Mouse (Mus musculus): ENCODE data around the gene Eng. TPM values are rescaled to one million over a fixed set of nuclear protein-coding genes. Genes with fewer than 3 reads are reported as not detected.

Eng gene
- polyA plus RNA-seq, 1 experiment = 1.6 TPM

DNA sequence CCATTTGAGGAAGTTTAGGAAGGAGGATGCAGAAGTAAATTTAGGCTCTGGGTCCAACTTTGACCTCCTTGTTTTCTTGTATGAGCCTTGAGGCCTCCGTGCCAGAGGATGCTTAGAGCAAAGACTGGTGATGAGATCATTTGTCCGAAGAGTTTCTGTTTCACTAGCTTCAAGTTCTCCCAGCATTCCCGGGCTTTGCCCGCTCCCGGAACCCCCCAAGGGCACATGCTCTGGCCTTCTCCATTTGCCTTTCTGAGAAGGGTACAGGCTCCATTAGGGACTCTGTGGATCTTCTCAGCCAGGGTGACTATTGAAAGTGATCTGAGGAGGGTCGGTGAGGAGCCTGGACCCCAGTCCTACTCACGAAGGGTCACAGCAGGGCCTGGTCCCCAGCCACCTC lies 971 bp downstream of the Eng start:
- Histone ChIP-seq H3K36me3 (ENCODE audit: control insufficient read depth, insufficient read depth) (no peaks in the 10 kb centered on the region), H3K4me3 (no peak overlapping the region), H3ac (ENCODE audit: control insufficient read depth, insufficient read length) (no peak overlapping the region), H3K79me2 (ENCODE audit: control insufficient read depth, insufficient read depth) (no peaks in the 10 kb centered on the region), H3K27me3 (ENCODE audit: control insufficient read depth, insufficient read depth, insufficient read length) (no peaks in the 10 kb centered on the region), H3K4me2 (ENCODE audit: low read depth) (no peak overlapping the region)
- TF ChIP-seq MYOD1 (IDR thresholded peaks at IDR 0.05; ENCODE audit: control insufficient read depth in 1 of 3, insufficient read length in 2 of 3, low read depth in 2 of 3) (no peak), POLR2AphosphoS2 (IDR thresholded peaks at IDR 0.05; ENCODE audit: insufficient read length, low read depth) (no peak), TCF12 (IDR thresholded peaks at IDR 0.05; ENCODE audit: insufficient read depth, poor library complexity, severe bottlenecking) (no peak), CEBPB (IDR thresholded peaks at IDR 0.05; ENCODE audit: insufficient read depth, poor library complexity, severe bottlenecking) (no peak), E2F4 (IDR thresholded peaks at IDR 0.05; ENCODE audit: insufficient read depth) (no peak), USF1 (IDR thresholded peaks at IDR 0.05; ENCODE audit: low read depth) (no peak), MYOG (IDR thresholded peaks at IDR 0.05; ENCODE audit: control insufficient read depth in 1 of 3, insufficient read depth in 1 of 3, insufficient read length in 2 of 3, low read depth in 2 of 3) (no peak), TCF3 (IDR thresholded peaks at IDR 0.05; ENCODE audit: insufficient read length, low read depth) (no peak), REST (IDR thresholded peaks at IDR 0.05; ENCODE audit: insufficient read depth, insufficient read length) (no peak), MAX (IDR thresholded peaks at IDR 0.05; ENCODE audit: low read depth) (no peak), SRF (IDR thresholded peaks at IDR 0.05; ENCODE audit: control insufficient read depth, insufficient read length, low read depth) (no peak), POLR2A (IDR thresholded peaks at IDR 0.05; ENCODE audit: insufficient read length, low read depth) (no peak)

DNA sequence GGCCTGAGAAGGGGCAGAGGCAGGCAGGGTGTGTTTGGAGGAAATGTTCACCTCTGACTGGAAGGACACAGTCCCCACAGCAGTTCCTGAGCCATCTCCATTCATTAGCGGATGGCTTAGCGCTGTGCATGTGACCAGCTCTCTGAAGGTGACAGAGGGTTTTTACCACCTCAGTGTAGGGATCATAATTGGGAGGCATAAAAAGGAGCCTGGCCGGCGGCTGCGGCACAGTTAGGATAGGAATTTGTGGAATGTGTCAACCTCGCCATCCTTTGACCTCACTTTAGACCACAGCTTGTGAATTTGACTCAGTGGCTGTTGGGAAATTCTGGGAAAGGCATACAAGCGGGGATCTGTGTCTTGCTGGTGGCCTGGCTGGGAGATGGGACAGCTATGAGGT lies 7.4 kb downstream of the Eng start:
- Histone ChIP-seq H3K36me3 (ENCODE audit: control insufficient read depth, insufficient read depth) (no peaks in the 10 kb centered on the region), H3K79me2 (ENCODE audit: control insufficient read depth, insufficient read depth) (no peaks in the 10 kb centered on the region), H3K4me2 (ENCODE audit: low read depth) (peak overlapping the region; percentile 4), H3K4me3 (no peak overlapping the region), H3K27me3 (ENCODE audit: control insufficient read depth, insufficient read depth, insufficient read length) (no peaks in the 10 kb centered on the region), H3ac (ENCODE audit: control insufficient read depth, insufficient read length) (no peak overlapping the region)
- TF ChIP-seq MAX (IDR thresholded peaks at IDR 0.05; ENCODE audit: low read depth) (no peak), E2F4 (IDR thresholded peaks at IDR 0.05; ENCODE audit: insufficient read depth) (no peak), TCF12 (IDR thresholded peaks at IDR 0.05; ENCODE audit: insufficient read depth, poor library complexity, severe bottlenecking) (no peak), CEBPB (IDR thresholded peaks at IDR 0.05; ENCODE audit: insufficient read depth, poor library complexity, severe bottlenecking) (no peak), REST (IDR thresholded peaks at IDR 0.05; ENCODE audit: insufficient read depth, insufficient read length) (no peak), TCF3 (IDR thresholded peaks at IDR 0.05; ENCODE audit: insufficient read length, low read depth) (no peak), MYOD1 (IDR thresholded peaks at IDR 0.05; ENCODE audit: control insufficient read depth in 1 of 3, insufficient read length in 2 of 3, low read depth in 2 of 3) (no peak), MYOG (IDR thresholded peaks at IDR 0.05; ENCODE audit: control insufficient read depth in 1 of 3, insufficient read depth in 1 of 3, insufficient read length in 2 of 3, low read depth in 2 of 3) (no peak)

DNA sequence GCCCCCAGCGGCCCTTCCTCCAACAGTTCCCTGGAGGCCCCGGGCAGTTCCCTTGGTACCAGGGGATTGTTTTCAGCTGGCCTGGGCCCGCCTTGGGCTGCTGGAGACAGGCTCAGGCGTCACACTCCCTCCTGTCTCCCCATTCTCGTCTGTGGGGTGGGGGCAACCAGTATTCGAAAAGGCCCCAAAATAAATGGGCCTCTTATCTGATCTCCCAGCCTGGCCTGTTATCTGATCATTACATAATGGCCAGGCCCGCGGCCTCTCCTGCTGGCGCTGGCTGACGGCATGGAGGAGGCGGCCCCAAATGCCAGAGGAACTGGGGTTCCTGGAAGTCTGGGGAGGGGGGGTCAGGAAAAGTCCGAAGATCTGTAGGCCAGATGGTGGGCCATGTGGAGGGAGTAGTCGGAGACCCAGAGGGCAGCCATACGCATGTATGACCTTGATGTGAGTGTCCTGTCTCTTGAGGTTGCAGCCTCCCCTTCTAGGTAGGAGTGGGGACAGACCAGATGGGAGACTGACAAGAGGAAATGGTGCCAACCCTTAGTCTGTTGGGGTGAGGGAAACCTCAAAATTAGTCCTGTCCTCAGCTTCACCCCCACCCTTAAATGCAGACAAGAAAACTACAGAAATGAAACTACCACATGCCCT lies 8.5 kb downstream of the Eng start:
- H3K36me3 ChIP-seq (ENCODE audit: control insufficient read depth, insufficient read depth) = no peaks in the 10 kb centered on the region
- no peaks in the 10 kb centered on the region for H3K27me3 ChIP-seq (ENCODE audit: control insufficient read depth, insufficient read depth, insufficient read length)
- no peak overlapping the region for H3K4me3 ChIP-seq
- TF ChIP-seq CEBPB (IDR thresholded peaks at IDR 0.05; ENCODE audit: insufficient read depth, poor library complexity, severe bottlenecking) (no peak), MAX (IDR thresholded peaks at IDR 0.05; ENCODE audit: low read depth) (no peak), TCF3 (IDR thresholded peaks at IDR 0.05; ENCODE audit: insufficient read length, low read depth) (no peak), POLR2A (IDR thresholded peaks at IDR 0.05; ENCODE audit: insufficient read length, low read depth) (no peak), MYOD1 (IDR thresholded peaks at IDR 0.05; ENCODE audit: control insufficient read depth in 1 of 3, insufficient read length in 2 of 3, low read depth in 2 of 3) (no peak), E2F4 (IDR thresholded peaks at IDR 0.05; ENCODE audit: insufficient read depth) (no peak)
- no peaks in the 10 kb centered on the region for H3K79me2 ChIP-seq (ENCODE audit: control insufficient read depth, insufficient read depth)
- no peak overlapping the region for H3K4me2 ChIP-seq (ENCODE audit: low read depth)
- no peak overlapping the region for H3ac ChIP-seq (ENCODE audit: control insufficient read depth, insufficient read length)

DNA sequence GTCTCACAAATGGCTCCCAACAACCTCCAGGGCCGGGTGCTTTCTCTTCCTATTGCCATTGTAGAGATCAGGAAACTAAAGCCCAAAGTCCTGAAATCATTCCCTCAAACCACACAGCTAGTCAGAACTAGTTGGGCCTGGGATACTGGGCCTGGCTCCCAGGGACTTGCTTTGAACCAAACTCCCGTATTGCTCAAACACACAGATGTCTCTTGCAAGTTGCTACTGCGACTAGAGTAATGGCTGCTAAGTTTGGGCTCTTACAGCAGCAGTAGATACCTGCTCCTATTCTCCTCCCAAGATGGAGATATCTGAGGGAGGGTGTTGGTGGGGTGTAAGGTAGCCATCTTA lies 9.0 kb downstream of the Eng start:
- Histone ChIP-seq H3K79me2 (ENCODE audit: control insufficient read depth, insufficient read depth) (no peaks in the 10 kb centered on the region), H3K36me3 (ENCODE audit: control insufficient read depth, insufficient read depth) (no peaks in the 10 kb centered on the region), H3ac (ENCODE audit: control insufficient read depth, insufficient read length) (no peak overlapping the region), H3K4me2 (ENCODE audit: low read depth) (no peak overlapping the region), H3K27me3 (ENCODE audit: control insufficient read depth, insufficient read depth, insufficient read length) (no peaks in the 10 kb centered on the region), H3K4me3 (no peak overlapping the region)
- TF ChIP-seq MAX (IDR thresholded peaks at IDR 0.05; ENCODE audit: low read depth) (no peak), USF1 (IDR thresholded peaks at IDR 0.05; ENCODE audit: low read depth) (no peak), SRF (IDR thresholded peaks at IDR 0.05; ENCODE audit: control insufficient read depth, insufficient read length, low read depth) (no peak), MYOD1 (IDR thresholded peaks at IDR 0.05; ENCODE audit: control insufficient read depth in 1 of 3, insufficient read length in 2 of 3, low read depth in 2 of 3) (no peak), REST (IDR thresholded peaks at IDR 0.05; ENCODE audit: insufficient read depth, insufficient read length) (no peak), E2F4 (IDR thresholded peaks at IDR 0.05; ENCODE audit: insufficient read depth) (no peak), TCF3 (IDR thresholded peaks at IDR 0.05; ENCODE audit: insufficient read length, low read depth) (no peak), CEBPB (IDR thresholded peaks at IDR 0.05; ENCODE audit: insufficient read depth, poor library complexity, severe bottlenecking) (no peak), POLR2AphosphoS2 (IDR thresholded peaks at IDR 0.05; ENCODE audit: insufficient read length, low read depth) (no peak), MYOG (IDR thresholded peaks at IDR 0.05; ENCODE audit: control insufficient read depth in 1 of 3, insufficient read depth in 1 of 3, insufficient read length in 2 of 3, low read depth in 2 of 3) (no peak)

DNA sequence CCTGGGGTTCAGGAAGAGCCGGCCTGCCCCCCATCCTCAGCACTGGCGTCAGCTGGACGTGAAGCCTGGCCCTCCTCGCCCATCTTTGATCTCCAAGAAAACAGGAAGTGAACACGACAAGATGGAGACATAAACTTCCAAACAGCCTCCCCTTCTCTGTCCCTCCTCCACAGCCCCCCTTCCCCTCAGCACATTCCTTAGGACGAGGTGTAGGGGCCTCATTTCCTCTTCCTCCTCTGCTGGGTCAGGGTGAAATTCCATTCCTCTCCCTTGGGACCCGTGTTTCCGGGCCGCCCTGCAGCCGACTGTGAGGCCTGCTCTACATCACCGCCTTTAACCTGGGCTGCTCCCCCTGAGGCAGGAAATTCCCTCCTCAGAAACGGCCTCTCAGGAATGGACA lies 9.4 kb downstream of the Eng start:
- TF ChIP-seq SRF (IDR thresholded peaks at IDR 0.05; ENCODE audit: control insufficient read depth, insufficient read length, low read depth) (no peak), POLR2A (IDR thresholded peaks at IDR 0.05; ENCODE audit: insufficient read length, low read depth) (no peak), MAX (IDR thresholded peaks at IDR 0.05; ENCODE audit: low read depth) (no peak), E2F4 (IDR thresholded peaks at IDR 0.05; ENCODE audit: insufficient read depth) (no peak), POLR2AphosphoS2 (IDR thresholded peaks at IDR 0.05; ENCODE audit: insufficient read length, low read depth) (no peak), TCF3 (IDR thresholded peaks at IDR 0.05; ENCODE audit: insufficient read length, low read depth) (no peak), MYOG (IDR thresholded peaks at IDR 0.05; ENCODE audit: control insufficient read depth in 1 of 3, insufficient read depth in 1 of 3, insufficient read length in 2 of 3, low read depth in 2 of 3) (no peak), CEBPB (IDR thresholded peaks at IDR 0.05; ENCODE audit: insufficient read depth, poor library complexity, severe bottlenecking) (no peak), TCF12 (IDR thresholded peaks at IDR 0.05; ENCODE audit: insufficient read depth, poor library complexity, severe bottlenecking) (no peak), USF1 (IDR thresholded peaks at IDR 0.05; ENCODE audit: low read depth) (no peak), REST (IDR thresholded peaks at IDR 0.05; ENCODE audit: insufficient read depth, insufficient read length) (no peak), MYOD1 (IDR thresholded peaks at IDR 0.05; ENCODE audit: control insufficient read depth in 1 of 3, insufficient read length in 2 of 3, low read depth in 2 of 3) (no peak)
- Histone ChIP-seq H3K79me2 (ENCODE audit: control insufficient read depth, insufficient read depth) (no peaks in the 10 kb centered on the region), H3K27me3 (ENCODE audit: control insufficient read depth, insufficient read depth, insufficient read length) (no peaks in the 10 kb centered on the region), H3ac (ENCODE audit: control insufficient read depth, insufficient read length) (no peak overlapping the region), H3K36me3 (ENCODE audit: control insufficient read depth, insufficient read depth) (no peaks in the 10 kb centered on the region), H3K4me3 (no peak overlapping the region), H3K4me2 (ENCODE audit: low read depth) (no peak overlapping the region)
